Mouse (Mus musculus): ENCODE results near the gene Ahcyl2.

The Ahcyl2 gene

DNA sequence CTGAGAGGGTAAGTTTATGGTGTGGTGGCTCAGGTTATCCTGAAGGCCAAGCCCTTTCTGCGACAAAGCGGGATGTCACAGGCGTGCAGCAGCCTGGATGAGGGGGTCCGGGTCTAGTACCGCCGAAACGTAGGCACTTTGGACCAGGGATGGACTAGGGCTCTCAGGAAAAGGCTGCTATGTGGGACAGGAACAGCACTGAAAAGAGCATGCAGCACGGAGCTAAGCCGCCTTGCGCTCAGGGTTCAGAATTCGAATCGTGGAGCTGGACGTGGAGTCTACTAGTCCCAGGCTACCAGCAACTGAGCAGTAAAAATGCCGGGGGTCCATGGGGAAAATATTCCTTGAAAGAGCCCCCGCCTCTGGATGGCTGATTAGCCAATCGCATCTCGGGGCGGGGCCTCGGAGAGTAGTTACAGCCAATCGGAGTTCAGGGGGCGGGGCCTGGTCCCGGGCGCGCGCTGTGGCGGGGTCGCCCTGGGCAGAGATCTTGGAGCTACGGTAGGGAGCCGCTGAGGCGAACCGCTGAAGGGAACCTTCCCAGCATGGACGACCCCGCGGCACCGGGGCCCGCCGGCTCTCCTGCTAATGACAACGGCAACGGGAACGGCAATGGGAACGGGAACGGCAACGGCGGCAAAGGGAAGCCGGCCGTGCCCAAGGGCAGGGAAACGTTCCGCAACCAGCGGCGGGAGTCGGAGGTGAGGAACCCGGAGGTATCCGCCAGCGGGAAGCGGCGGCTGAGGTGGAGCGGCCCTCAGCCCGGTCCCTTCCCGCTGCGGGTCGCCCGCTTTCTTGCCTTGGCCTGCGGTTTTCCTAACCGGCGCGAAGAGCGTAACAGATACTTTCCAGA lies 148.9 kb downstream of the Ahcyl2 start, which contains the start of gene Strip2:
Gene Strip2 (plus strand): TSS at position 483 of the 853 bp plus-strand sequence.
- DNase-seq: peak; percentile 96

DNA sequence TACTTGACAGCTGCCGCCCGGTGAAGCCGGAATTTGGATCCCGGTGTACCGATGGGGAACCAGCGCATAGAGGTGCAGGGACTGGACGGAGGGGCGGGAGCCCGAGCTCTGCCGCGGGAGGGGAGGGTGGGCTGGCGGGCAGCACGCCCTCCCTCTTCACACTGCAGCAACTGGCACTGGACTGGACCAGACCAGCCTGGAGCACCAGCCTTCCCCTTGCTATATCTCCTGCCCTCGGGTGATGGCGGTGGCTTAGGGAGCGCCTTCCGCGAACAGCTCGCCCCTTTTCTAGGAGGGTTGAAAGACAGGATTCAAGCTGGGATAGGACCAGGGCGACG lies 149.5 kb downstream of the Ahcyl2 start:
- DNase-seq: peak; percentile 8

DNA sequence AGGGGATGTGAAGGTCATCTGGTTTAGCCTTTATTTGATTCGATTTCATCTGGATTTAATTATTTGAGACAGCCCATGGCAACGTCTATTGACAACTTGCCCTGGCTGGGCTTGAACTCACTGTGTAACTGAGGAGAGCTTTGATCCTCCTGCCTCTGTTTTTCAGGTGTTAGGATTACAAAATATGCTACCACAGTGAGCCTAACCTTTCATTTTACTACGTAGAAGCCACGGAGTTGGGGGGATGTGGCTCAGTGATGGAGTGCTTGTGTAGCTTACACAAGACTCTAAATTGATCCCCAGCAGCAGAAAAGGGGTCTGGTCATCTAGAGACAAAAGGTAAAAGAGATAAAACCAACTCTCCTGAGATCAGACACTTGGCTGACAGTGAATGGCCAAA lies 150.1 kb downstream of the Ahcyl2 start:
- no peak for DNase-seq

DNA sequence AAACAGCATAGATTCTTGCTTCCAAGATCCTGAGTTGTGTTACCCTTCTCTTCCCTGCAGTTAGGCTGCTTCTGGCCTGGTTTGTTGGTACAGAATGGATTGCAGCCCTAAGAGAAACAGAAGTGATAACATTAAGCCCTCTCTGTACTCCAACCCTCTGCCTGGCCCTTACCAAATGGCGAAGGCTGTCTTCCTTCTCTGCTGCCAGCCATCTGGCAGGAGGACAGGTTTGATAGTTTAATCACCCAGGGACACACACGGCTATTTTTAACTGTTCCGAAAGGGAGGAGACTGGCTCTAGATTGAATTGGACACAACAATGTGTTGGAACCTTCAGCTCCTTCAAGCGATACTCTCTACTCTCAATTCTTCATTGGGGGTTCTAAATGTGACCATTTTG lies 155.7 kb downstream of the Ahcyl2 start:
- DNase-seq: no peak

DNA sequence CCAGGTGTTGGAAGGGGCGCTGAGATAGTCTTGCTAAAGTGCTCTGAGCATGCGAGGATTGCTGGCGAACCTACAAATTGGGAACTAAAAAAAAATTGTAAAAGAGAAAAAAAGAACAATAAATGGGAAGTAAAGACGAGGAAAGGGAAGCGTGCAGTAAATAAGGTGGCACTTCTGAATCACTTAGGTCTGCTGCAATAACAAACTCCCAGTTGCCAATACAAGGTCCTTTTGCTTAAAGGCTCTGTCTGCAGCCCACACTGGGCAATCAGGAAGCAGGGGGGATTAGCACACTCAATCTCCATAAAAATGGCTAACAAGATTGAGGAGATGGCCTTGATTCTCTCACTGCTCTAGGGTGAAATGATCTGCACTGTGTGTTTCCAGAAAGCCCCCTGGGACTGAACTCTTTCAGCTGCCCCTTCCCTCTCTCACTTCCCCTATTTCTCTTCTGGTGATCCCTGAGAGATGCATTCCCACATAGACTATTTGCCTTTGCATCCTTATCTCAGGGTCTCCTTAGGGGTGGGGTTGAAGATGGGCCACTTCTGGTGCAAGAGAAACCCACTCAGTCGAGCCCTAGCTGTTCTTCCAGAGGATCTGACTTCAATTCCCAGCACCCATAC lies 157.9 kb downstream of the Ahcyl2 start:
- no peak for DNase-seq

DNA sequence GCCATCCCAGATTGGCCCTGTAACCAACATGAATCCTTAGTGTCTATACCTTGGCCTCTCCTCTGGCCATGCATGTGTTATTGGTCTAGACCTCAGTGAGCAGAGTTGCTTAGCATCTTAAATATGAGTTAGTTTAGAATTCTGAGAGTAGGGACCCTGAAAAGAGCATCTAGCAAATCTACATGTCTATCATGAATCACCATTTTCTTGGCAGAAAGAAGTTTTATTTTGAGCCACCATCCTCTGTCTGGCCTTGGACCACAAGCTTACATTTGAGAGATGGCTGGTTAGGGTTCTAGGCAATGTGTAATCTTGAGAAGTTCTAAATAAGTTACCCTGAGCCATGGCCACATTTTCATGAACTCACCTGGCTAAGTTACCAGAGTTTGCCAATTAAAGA lies 162.3 kb downstream of the Ahcyl2 start:
- no peak for DNase-seq

DNA sequence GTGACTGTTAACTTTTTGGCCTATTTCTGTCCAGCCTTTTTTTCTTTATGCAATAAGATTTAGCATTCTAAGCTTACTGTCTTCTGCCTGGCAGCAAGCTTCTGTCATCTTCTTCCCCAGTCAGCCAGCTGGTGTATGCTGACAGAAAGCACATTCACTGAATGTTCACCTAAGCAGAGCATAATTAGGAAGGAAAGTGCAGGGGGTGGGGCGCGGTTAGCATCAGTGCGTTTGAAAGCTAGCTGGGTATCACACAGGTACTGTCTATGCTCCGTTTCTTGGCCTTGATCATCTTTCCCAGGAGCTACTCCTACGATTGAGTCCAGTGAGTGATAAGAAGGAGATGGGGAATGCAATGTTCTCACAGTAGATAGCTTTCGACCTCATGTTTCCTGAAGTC lies 162.9 kb downstream of the Ahcyl2 start:
- DNase-seq: no peak

DNA sequence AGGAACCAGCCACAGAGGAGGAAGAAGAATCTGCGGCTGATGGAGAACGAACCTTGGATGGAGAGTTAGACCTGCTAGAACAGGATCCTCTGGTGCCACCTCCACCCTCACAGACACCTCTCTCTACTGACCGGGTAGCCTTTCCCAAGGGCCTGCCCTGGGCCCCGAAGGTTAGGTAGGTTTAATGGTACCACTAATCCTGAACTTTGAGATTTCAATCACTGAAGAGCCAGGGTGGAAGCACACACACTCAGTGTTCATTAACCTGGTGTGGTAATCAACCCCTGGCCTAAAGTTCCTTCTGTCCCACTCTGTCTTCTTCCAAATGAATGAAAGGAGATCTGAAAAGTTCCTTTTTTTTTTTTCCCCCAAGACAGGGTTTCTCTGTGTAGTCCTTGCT lies 163.4 kb downstream of the Ahcyl2 start:
- DNase-seq: no peak

DNA sequence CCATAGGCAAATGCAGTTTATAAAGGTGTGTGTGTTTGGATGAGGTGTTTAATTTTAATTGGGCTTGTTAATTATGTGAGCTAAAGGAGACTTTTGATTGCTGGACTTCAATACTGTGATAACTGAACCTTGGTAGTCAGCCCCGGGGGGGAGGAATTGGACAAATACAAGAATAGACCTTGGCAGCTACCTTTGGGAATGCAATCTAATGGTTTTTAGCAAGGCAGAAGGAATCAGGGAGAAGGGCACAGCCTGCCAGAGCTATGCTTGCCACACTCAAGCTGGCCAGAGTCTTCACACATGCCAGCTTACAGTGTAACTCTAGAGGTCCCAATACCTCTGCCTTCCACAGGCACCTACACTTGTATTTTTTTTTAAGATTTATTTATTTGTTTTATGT lies 167.9 kb downstream of the Ahcyl2 start:
- DNase-seq: no peak

DNA sequence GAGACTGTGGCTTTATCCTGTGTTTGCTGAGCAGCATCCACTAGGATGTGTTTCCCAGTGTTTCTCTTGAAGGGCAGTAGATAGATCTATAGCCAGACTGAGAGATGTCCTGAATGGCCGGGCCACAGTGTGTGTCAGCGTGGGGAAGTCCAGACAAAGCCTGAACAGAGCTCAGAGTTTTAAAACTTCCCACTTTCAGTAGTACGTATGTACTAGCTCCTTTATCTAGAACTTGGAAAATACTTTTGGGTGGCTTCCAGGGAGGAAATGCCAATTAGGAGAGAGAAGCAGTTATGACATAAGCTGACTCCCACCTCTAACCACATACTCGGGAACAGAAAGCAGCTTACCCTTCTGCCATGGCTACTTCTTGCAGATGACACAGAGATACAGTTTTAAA lies 172.6 kb downstream of the Ahcyl2 start:
- DNase-seq: peak; percentile 45

DNA sequence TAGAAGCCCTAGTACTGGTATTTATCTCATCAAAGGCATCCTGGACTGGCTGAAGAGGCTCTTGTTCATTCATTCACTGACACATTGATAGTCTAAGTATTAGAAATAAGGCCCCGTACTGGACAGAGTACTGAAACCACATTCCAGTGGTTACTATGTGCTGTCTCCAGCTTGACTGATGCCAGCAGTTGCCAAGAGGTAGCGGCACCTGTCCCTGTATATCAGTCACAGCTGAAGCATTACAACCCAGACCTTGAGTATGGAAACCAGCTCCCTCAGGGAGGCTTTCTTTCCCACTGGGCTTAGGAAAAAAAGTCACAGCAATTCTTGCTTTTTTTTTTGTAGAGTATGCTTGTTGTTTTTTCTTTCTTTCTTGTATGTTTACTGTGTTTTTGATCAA lies 173.2 kb downstream of the Ahcyl2 start:
- no peak for DNase-seq

DNA sequence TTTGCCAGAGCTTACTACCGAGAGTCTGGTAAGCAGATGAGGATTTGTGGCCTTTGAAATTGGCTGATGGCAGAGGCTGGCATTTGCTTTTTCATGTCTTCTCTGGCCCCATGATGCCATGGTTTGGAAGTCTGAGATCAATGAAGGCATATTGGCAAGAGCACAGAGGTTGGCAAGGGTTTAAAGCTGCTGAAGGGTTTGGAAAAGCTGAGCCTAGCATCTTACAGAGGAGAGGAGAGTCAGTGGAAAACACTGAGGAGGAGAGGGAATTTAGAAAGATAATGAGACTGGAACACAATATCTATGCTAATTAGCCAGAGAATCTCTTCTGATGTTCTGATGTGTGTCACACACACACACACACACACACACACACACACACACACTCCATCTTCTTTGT lies 176.7 kb downstream of the Ahcyl2 start:
- no peak for DNase-seq

DNA sequence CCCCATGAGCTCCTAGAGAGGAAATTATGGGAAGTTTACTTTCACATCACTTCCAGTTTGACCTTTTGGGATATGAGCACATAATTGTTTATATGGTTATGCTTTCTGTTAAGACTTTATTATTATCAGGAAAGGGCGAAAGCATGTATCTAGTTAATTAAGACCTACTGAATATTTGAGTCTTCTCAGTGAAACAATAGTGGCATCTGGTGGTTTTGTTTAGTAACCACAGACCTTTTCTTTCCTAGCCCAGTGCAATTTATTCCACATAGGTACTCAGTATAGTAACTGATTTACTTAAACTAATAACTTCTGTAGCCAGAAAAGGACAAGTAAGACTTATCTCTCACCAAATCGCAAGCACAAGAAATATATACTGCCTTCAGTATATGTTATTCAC lies 178.8 kb downstream of the Ahcyl2 start:
- DNase-seq: no peak

DNA sequence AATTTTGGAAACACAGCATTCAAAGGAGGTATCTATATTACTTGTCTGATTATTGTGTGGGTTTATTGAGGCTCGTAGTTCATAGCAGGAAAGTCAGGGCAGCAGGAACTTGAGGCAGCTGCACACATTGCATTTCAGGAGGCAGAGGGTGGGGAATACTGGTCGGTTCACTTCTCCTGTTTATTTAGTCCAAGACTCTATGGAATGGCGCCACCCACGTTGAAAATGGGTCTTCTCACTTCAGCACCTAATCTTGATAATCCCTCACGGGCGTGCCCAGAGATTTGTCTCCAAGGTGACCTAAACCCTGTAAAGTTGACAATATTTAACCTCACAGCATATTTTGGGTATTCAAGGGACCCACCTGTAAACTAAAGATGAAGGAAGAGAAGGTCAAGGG lies 180.0 kb downstream of the Ahcyl2 start:
- DNase-seq: no peak

DNA sequence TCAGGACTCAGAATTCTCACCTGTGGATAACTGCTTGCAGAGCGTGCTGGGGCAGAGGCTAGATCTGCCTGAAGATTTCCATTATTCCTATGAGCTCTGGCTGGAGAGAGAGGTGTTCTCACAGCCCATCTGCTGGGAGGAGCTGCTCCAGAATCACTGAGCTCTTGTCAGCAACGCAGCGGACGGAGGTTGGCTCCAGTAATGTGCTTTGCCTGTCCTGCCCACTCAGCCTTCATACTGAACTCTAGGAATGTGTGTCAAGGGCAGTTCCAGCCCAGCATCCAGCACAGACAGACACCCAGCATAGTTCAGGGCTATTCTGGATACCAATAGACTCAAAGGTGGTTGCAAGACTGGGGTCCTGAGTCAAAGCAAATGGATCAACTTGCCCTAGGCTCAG lies 188.9 kb downstream of the Ahcyl2 start:
- no peak for DNase-seq

DNA sequence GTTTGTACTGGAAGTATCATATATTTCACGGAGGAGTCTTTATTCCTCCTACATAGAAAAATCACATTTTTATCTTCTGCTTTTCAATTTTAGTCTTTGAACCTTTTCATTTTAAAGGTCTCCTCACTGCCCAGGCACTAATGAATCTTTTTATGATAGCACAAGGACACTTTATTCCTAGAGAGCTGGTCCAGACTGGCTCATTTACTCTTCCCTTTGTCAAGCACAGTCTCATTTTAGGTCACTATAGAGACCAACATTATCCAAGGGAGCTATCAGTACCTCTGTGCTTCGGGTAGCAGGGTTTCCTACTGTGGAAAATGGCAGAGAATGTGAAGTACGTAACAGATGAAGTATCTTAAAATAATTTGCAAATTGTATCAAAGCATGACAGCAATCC lies 190.9 kb downstream of the Ahcyl2 start:
- no peak for DNase-seq

DNA sequence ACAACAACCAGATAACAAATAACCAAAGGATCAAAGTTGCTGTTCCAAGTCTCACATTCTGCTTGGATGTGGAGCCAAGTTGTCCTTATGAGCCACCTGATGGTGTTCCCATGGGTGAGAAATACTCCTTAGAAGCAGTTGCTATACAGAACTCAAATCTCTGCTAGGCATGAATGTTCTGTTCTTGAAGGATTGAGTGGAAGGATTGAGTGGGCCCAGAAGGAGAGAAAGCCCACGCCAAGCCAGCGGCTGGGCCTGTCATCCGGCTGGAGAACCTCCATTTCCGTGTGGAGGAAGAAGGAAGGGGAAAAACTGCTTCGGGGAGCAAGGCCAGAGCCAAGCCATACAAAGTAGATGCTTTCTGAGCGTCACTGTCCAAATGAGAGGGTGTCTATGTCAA lies 193.3 kb downstream of the Ahcyl2 start:
- DNase-seq: no peak

Measured in lung, postnatal 36 days (tissue).